Mouse (Mus musculus) CD4-positive, CD25-positive, alpha-beta regulatory T cell, adult 2 months (primary cell): ENCODE data around the gene Arid3c.
A peak's percentile ranks its signal among the peaks of the same experiment; 100 is the strongest.

Source experiments
- DNase-seq: peaks from one replicate; pipeline ENCODE4 v3.0.0-alpha.2; 2012; ENCODE audit warnings: low read depth, low spot score

Gene Arid3c

DNA sequence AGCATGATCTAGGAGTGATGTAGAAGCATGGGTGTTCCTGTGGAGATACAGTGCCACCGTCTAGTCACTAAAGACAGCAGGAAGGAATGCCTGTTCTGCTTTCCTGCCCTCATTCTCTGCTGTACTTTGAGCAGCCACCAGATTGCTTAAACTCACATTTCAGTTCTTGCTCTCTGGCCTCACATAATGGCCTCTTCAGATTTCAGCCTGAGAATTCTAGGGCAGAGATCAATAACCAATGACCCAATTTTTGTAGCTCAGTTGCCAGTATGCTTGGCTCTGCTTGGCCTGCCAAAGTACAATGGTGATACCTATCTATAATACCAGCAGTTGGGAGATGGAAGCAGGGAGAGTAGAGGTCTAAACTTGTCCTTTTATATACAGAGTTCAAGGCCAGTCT lies 14.1 kb upstream of the Arid3c start:
- no peak for DNase-seq

DNA sequence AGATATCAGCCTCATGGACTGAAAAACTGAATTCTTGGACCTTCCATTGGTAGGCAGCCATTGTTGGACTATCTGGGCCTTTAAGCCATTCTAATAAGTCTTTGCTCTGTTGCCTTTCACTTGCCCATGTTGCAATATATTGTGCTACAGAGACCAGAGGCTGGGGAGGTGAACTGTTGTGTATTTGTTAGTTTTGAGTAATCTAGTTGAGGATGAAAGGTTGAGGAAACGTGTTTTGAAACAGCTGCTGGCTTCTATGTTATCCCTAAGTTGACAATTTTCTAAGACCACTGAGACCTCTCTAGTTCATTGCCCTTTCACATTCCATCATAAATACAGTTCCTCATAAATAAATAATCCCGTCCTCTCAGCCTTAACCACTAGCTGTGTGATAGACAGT lies 13.2 kb upstream of the Arid3c start:
- no peak for DNase-seq

DNA sequence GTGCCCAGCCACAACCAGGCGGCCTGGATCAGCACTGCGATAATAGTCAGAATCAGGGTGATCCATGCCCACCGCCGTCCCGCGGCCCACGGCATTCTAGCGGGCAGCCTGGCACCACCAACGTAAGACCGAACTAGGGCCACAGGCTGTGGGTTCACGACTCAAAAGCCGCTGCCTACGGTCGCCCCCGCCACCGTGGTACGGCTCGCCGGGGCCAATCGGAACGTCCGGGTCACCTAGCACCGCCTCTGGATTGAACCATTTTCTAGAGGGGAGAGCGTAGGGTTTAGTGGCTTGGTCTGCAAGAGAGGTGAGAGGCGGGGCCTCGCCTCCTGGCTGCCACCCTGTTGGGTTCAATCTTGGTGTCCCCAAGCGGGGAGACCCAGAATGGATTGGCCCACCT lies 10.2 kb upstream of the Arid3c start:
- peak; percentile 96 for DNase-seq

DNA sequence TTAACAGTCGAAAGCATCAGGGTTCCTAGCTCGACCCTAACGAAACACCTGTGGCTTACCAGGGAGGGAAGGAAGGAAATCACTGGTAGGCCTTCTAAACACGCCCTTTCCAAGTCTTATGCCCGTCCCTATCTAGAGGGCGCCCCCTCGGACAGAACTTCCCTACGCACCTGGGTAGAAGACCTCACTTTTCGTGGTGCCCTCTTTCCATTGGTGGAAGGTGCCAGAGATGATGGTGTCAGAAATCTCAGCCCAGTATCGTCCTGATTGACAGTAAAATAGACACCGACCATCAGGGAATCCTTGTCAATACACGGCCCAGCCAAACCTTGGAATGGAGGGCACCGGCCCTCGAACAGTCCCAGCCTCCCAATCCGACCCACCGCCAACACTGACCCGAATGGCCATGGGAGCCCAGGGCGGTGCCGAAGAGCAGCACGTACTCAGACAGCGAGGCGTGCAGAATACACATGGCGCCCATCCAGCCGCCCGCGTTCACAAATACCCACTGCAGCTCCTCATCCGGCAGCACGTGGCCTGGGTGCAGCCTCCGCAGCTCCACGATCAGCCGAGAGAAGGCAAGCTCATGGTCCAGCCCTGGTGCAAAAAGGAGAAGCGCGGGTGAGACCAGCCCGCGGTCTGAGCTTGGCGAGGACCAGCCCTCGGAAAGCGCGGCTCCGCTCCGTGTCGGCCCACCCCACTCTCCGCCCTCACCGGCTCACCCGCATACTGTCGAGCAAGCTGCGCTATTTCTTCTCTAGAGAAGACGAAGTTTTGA lies 9.6 kb upstream of the Arid3c start:
- peak; percentile 53 for DNase-seq

DNA sequence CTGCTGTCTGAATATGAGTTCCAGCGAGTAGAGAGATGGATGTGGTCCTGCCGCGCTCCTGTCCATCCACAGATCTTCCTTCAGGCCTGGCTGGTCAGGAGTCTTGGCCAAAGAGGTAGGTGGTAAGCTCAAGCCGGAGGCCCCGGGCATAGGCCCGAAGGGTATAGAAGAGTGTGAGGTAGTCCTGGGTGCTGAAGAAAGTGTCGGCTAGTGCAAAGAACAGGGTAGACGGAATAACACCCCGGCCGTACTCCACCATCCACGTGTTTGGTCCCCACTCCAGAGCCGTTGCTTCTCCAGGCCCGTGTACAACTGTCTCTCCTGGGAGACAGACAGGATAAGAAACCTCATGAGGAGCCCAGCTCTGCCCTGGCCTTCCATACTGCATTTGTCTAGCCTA lies 8.3 kb upstream of the Arid3c start:
- DNase-seq, result no peak

DNA sequence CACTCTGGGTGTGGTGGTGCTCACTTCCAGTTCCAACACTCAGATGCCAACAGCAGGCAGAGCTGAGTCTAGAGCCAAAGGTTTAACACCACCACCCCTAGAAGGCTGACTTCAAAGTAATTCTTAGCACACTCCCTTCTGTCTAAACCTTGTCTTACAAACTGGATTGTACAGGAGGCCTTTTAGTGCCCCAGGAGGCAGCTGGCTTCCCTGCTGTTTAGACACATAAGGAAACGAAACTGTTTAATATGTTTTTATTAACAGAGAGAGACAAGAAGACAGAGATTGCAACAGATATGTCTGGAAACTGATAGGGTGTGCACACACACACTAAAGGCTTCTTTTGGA lies 7.3 kb upstream of the Arid3c start:
- no peak for DNase-seq

DNA sequence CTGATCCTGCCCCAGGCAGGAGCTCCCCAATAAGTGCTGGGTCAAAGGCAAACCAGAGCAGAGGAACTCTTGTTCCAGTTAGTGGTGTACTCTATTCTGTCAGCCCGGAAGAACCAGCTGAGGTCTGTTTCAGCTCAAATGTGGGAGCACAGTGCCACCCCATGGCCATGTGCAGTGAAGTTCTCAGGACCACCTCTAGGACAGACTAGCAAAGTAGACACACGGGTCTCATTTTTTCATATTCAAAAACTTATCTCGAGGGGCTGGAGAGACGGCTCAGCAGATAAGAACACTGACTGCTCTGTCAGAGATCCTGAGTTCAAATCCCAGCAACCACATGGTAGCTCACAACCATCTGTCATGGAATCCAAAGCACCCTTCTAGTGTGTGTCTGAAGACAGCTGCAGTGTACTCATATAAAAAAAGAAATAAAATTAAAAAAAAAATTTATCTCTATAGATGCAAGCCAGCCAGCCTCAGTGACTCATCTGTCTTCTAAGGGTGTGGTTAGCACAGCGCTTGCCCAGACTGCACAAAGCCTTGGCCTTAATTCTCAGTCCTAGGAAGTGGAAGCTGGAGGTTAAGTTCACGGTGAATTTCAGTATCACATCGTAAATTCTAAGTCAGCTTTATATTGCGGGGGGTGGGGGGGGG lies 6.8 kb upstream of the Arid3c start:
- DNase-seq, result peak; percentile 90

DNA sequence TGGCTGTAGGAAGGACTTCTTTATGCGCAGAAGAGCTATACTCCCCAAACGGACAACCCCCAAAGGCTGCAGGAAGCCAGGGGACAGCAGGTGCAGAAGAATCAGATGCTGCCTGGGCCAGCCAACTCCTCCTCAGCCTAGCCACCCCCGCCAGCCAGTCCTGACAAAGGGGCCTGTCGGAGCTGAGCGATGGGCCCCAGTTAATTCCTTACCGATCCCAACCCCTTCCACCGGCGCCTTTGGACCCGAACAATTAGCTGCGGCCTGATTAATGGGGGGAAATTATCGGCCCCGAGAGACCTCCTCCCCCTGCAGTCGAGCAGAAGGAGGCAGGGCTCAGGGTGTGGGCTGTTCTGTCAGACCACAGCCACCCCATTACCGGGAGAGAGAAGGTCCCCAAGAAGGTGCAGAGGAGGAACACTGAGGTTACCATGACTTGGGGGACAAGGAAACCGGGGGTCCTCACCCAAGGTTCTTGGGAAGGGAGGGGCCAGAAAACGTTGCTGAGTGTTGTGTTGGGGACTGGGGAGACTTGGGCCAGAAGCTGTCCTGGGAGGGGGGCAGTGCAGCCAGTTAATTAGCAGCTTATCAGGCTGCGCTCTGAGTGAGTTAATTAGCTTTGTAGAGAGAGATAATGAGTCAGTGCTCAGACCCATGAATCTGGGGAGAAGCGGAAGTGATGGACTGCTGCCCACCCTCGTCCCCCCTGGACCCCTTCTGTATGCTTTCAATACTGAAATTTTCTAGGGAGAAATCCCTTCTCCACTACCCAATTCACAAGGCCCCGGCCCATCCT lies 3.9 kb downstream of the Arid3c start:
- DNase-seq, result no peak

DNA sequence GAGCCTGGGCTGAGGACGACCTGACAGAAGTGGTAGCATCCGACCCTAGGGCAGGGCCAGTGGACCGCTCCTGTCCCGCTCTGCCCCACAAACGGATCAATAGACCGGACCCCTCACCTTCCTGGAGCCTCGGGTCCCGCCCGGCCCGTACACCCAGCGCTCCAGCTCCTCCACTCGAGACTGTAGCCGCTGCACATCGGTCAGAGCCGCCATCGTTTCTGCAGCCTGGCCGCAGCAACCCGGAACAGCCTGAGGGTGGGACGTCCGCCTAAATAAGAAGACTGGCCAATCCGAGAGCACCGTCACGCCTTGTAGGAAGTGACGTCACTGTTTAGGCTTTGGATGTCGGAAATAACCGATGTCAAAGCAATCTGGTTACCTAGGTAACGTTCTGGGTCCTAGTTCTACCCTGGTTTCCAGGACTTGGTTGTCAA lies 8.0 kb downstream of the Arid3c start, which contains the start of gene Dctn3:
TSS of gene Dctn3 (minus strand) at position 253 of the 434 bp plus-strand sequence.
- DNase-seq, result peak; percentile 95

DNA sequence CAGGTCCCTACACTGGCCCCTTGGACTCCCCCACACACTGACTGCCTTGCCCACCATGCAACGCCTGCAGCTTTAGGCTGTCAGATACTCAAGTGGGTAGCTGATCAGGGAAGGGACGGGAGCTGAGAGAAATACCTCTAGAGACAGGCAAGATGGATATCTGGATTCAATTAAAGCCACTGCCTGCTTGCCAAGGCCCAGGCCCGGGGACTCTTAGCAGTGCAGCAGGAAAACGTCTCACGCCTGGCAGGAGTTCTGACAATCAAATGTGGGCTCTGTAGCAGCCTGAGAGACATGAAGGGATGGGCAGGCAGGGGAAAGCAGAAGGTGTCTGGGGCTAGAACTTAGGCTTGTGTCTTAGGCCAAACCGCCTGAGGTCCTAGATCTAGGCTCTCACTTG lies 14.1 kb downstream of the Arid3c start:
- DNase-seq, result no peak

DNA sequence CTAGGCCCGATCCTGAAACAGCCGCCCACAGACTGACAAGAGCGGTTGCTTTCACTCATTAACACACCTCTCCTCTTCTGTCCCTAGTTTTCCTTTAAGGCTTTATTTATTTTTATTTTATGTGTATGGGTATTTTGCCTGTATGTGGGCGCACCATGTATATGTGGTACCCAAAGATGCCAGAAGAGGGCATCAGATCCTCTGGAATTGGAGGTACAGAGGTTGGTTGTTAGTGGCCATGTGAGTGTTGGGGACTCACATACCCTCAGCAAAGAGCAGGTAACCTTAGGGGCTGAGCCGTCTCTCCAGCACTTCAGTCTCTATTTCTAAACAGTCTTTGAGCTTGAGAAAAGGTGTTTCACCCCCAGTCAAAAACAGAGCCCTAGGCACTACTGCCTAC lies 15.3 kb downstream of the Arid3c start:
- DNase-seq, result peak; percentile 72

DNA sequence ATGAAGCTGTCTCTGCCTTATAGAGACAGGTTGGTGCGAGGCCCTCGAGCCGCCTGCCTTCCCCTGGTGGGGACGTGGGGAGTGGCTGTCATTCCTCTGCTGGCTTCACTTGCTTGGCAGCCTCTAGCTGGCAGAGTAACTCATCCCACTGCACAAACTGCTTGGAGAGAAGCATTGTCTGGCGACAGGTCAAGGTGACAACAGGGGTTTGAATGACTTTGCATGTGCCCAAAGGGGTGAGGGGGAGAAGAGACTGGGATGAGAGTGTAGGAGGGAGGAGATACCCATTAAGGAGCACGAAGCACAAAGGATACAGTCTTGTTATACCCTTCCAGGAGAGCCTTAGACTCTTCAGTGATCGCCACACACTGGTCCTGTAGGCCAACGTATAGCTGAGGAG lies 15.9 kb downstream of the Arid3c start:
- DNase-seq, result no peak

DNA sequence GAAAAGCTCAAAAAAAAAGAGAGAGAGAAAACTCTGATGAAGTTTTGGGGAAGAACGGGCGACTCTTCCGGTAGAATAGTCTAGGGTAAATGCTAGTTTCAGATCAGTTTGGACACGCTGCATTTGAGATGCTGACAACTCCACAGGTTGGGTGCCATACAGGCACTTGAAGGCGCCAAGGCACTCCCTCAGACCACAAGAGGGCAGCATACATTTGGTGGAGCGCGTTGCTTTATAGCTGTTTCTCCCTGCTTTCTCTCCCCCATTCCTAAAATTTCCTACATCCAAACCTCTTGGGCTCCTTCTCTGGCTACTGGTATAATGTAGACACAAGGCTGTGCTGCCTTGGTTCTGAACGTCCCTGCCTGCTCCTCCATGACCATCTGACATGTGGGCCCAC lies 16.7 kb downstream of the Arid3c start:
- DNase-seq, result peak; percentile 82

DNA sequence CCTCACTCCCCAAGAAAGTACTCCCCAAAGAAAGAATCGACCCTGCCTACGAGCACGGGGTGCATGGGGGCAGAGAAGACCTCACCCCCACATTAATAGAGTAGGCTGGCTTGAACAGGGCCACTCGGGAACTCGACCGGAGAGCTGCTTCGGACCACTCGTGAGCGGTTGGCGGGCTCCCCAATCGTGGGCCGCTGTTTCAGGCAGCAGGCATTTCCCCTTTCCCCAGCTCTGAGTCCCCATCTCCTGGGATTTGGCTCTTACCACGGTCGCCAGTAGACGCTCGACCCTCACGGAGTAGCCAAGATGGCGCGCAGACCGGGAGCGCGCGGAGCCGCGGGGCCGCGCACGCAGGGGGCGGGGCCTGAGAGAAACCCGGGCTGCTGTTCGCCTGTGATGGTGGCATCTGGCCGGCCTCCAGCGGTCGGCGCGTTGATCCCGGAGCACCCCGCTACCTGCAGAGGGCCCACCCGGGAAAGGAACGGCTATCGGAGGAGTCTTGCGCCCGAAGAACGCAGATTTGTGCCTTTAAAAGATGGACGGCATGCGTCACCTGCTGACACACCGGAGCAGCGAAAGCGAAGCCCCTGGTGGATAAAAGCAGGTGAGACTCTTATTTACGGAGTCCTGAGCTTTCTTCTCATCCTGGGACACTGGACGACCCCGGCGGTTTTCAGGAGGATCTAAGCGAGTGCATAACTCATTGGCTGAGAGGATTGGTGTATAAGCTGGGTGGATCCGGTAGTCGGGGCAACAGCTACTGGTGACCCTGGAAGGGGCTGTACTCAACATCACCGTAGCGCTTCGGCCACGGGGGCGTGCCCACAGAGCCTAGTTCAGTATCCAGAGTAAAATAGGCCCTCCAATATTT lies 17.5 kb downstream of the Arid3c start, which contains the start of gene Rpp25l:
TSS of gene Rpp25l (minus strand) at position 338 of the 871 bp plus-strand sequence.
- DNase-seq, result peak; percentile 90

DNA sequence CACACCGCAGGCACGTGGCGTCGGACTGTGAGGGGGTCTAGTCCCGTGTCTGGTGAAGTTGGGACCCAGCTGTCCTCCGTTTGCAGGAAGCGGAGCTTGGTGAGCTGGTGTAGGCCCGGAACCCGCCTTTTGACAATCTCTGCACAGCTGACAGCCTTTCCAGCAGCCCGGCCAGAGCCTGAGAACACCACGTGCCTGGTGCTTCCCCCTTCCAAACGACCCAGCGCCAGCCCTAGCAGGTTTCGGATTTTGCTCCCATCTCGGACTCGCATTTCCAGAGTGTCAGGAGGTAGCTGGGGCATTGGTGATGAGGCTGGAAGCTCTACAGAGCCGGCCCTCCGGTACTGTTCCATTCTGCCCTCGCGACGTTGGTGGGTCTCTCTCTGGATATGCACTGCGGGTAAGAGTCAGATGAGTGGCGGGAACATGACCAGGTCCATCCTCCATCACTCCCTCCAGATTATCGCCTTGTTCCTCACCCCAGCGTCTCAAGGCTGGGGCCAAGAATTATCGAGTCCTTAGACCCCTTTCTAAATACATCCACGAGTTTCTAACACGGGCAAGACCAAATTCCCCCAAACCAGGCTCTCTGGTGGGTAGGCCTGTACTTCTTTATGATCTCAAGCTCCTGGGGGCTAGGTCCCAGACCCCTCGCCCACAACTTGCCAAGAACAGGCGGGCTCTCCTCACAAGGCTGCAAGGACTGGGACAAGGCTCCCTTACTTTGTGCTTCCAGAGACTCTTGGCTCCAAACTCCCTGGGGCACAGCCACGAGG lies 18.3 kb downstream of the Arid3c start:
- DNase-seq, result no peak

DNA sequence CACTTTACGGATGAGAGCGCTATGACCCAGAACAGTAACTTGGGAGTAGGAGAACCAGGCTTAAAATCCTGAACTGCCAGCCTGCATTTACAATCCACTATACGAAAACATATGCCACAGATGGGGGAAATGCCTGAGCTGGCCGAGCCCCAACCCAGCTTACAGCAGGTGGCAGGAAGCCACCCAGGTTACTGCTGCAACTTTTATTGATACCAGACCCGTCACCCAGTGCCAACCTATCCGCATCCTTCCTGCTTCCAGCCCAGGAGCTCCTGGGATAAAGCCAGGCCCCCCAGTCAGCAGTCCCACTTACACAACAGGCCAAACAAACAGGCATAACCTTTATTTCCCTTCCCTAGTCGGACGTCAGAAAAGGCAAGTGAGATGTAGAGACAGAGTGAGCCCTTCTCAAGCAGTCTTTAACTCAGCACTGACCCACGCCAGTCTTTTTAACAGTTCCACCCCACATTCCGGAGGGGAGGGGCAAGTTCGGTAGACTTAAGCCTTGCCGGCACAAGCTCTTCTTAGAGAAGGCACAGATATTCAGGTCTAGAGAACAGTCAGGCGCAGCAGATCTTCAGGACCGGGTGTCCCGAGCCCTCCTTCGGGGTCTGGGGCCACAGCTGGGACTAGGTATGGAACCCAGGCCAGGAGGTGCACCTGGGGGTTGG lies 19.1 kb downstream of the Arid3c start:
- DNase-seq, result no peak

DNA sequence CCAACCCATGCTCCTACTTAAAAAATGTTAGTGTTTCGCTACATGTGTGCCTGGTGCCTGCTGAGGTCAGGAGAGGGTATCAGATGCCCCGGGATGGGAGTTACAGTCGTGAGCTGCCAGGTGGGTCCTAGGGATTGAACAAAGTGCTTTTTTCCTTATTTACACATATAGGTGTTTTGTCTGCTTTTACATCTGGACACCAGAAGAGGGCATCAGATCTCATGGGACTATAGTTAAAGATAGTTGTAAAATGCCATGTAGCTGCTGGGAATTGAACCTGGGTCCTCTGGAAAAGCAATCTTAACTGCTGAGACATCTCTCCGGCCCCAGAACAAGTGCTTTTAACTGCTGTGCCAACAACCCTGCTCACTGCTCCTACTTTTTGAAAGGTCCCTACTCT lies 20.7 kb downstream of the Arid3c start:
- DNase-seq, result no peak

DNA sequence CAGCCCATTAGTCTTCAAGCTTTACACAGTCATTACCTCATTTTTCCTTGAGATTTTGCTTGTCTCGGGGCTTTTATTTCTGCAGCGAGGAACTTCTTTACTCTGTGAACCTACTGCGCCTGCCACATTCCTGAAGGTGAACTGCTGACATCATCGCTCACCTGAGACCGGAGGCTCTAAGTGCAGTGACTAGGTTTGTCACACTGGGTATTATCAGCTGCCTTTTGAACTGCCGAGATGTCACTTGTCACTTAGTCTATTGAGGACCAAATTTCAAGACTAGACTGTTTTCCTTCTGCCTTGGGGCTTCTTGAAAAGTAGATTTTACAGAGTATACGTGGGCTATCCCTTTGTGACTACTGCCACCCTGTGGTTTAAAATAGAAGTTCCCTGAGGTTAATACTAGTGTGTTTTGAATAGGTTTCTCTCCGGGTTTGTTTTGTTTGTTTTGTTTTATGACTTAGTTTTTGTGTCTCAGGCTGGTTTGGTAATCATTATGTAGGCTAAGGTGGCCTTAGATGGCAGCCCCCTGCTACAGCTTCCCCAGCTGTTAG lies 22.7 kb downstream of the Arid3c start:
- peak; percentile 72 for DNase-seq

DNA sequence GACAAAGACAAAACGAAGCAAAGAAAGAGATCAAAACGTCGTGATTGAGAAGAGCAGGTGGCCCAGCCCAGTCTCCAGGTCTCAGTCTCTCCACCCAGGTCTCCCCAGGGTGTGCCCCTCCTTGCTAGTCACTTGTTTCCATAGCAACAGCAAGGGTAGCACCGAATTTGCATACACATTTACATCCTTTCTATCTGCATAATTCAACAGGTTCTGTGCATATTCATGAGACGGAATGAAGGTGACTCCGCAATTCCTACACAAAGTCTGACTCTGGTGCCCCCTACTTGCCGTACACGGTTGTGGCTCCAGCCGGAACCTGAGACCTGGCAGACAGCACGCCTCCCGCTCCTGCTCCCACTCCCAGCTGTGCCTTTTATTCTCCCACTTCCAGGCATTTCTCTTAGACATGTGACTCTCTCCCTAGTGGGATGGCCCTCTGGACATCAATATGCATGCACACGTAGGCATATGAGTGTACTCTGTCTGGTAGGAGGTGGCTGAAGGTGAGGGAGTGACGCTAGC lies 23.9 kb downstream of the Arid3c start:
- DNase-seq, result peak; percentile 76
